Mouse (Mus musculus) right cerebral cortex, postnatal 25 days (tissue): ENCODE data around the gene Cacnb4.

Experiments used
- DNase-seq: peaks from one replicate; pipeline ENCODE4 v3.0.0; 2022

Cacnb4 gene

DNA sequence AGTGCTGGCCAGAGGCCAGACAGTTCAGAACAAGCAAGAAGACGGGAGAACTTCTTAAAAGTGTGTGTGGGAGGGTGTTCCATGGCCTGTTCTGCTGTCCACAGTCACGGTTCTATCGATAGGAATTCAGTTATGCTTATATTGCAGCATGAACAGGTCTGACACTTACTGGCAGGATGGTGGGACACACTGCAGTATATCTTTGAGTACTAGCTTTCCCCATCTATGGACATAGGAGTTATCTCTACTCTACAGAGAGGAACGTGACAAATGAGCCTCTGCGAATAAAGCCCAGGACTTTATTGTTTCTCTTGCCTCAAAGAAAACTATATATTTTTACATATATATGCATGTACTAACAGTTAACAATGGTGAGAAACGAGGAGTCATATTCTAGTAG lies 209.0 kb downstream of the Cacnb4 start:
- DNase-seq: no peak

- DNase-seq: no peak
Measured at GRCm38 (mm10) chr2:52461206-52461967, 215.2 kb downstream of the Cacnb4 start.

- no peak for DNase-seq
Measured at GRCm38 (mm10) chr2:52455606-52456479, 220.8 kb downstream of the Cacnb4 start.

- DNase-seq: no peak
Measured at GRCm38 (mm10) chr2:52449818-52450217, 226.8 kb downstream of the Cacnb4 start.

GRCm38 (mm10) chr2:52448916-52449315 lies 227.7 kb downstream of the Cacnb4 start:
- no peak for DNase-seq

GRCm38 (mm10) chr2:52446648-52447047 lies 230.0 kb downstream of the Cacnb4 start:
- no peak for DNase-seq

GRCm38 (mm10) chr2:52442125-52442524 lies 234.5 kb downstream of the Cacnb4 start:
- no peak for DNase-seq

DNA sequence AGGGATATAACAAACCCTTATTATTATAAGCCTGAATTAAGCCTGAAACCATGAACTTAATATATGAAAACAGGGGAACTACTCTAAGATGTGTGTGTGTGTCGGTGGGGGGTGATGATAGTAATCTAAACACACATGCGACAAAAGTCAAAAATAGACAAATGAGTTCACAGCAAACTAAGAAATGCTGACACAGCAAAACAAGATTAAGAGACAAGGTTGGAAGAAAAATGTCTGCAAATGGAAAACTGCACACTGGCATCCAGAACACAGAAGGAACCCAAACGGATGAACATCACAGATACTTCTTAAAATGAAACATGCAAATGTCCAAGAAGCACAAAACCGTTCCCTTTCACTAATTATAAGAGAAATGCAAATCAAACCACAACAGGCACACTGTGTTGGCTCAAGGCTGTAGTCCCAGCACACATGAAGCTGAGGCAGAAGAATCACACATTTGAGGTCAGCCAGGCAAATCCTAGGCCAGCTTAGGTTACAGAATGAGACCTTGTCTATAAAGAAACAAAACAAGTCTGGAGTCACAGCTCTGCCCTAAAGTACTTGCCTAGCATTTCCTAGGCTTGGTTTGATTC lies 236.1 kb downstream of the Cacnb4 start:
- DNase-seq: no peak

DNA sequence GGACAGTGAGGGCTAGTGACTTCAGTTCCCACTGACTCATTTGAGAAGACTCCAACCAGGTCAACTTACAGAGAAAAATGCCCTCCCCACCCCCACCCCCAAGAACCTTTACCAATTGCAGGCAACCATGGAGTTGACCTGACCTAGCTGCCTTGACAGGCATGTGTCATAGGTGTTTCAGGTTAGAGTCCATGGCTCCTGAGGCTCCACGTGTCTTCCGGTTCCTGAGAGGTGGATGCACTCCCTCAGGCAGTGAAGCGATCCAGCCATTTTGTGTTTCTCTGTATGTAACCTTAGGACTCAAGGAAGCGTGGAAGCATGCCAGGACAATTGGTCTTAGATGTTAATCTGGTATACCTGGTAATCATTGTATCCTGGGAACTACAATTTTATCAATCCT lies 238.2 kb downstream of the Cacnb4 start:
- DNase-seq: no peak

DNA sequence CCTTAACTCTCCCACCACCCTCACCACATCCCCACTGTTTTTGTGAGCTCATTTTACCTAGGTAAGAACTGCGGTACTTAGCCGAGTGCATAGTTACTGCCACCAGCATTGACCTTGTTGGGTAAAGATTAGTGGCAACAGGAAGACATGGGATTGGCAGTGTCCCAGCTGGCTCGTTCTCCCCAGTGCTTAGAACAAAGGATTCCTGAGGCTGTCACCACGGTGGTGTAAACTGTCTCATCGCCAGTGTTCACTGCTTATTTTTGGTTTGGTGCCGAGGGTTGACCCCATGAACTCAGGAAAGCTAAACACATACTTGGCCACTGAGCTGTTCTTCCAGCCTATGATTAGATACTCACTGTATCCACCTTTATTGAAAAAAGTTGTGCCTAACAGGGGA lies 238.6 kb downstream of the Cacnb4 start:
- DNase-seq: no peak

GRCm38 (mm10) chr2:52435919-52436632 lies 240.6 kb downstream of the Cacnb4 start:
- DNase-seq: no peak

GRCm38 (mm10) chr2:52433365-52433764 lies 243.3 kb downstream of the Cacnb4 start:
- no peak for DNase-seq

DNA sequence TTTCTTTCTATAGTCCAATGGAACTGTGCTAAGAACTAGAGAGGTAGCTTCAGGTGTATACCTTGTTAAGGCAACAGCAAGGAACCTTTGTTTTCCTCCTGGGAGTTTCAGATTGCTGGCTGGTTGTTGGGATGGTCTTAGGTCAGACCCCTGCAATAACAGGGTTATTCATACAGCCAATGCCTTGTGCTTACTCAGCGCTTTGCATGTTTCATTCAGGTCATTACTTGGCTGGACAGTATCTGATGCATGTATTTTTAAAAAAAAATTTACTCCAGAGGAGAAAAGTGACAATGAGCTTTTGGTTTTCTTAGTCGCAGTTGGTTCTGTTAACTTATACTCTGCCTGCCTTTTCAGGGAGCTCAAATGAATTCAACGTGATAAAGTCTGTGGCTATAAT lies 249.2 kb downstream of the Cacnb4 start:
- no peak for DNase-seq

- DNase-seq: no peak
Measured at GRCm38 (mm10) chr2:52426041-52426440, 250.6 kb downstream of the Cacnb4 start.

GRCm38 (mm10) chr2:52425523-52425795 lies 251.2 kb downstream of the Cacnb4 start:
- no peak for DNase-seq

- DNase-seq: peak; percentile 98
Measured at GRCm38 (mm10) chr2:52424747-52425522, 251.7 kb downstream of the Cacnb4 start, which contains the start of gene Arl5a. Arl5a (minus strand) TSS chr2:52424901.

DNA sequence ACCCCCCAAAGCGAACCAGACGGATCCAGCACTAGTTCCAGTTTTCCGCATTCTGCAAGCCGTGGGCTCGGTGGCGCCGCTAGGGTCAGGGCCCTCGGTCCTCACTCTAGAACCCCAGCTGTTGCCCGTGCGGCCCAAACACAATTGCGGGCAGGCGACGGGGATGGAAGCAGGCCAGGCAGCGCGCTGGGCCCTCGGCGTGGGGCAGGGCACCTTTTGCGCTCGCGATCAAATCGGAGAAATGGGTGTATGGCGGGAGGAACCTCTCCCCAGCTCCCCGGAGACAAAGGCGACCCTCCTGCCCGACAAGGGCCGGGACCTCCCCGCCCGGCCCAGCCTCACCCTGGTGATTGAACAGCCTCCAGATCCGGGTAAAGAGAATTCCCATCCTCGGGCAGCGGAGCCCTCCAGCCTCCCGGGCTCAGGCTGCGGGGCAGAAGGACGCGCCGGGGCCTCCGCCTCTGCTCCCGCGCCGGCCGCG lies 252.3 kb downstream of the Cacnb4 start:
- DNase-seq: no peak

DNA sequence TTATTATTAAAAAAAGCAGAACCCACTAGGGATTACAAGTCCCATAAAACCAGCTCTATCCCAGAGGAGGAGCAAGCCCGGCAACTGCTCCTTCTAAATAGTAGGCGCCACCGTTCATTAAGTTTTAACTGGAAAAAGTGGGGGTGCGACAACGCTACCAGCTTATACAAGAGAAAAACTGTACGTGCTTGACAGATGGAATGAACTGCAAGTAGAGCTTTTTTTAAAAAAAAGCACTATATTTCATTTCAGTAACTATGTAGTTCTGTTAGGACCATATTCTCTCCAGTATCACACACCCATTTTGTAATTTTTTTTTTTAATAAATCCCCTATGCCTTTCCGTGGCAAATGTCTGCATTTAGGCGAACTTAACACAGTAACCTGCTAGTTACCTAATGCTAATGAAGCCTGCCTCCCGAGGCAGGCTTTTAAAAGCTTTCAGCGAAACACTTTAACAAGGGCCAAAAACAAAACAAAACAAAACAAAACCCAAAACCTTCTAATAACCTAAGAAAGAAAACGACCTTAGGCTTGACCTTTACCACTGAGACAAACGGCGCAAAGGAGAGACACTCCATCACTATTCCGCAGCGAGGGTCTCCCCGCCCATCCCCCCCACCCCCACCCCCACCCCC lies 252.9 kb downstream of the Cacnb4 start:
- no peak for DNase-seq

DNA sequence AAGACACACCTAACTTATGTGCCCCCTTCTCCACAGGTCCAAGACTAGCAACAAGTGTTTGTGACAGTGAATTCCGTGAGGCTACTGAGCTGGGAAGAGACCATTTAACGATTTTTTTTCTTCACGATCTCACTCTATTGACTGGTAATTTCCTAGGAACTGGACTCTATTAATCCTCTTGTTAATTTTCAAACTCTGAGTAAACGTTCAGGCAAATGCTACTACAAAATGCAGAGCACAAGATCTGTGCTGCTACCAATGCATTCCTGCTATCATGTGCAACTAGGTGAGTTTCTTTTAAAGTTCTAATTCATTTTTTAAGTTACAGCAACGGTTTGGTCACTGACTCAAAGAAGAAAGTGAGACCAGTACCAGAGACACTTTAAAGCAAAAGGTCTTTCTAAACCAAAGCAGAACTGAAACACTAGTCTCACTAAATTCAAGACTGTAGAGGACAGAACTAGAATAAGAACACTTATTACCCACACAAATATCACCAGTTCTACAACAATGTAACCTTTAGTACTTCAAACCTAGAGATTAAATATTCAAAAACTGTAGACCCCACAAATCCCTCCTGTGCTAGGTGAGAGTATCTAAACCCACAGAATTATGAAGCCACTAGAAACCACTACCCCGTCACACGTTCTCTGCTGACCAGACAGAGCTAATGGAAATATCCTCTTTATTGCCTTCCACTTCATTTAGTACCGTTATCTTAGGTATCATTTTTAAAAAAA lies 253.6 kb downstream of the Cacnb4 start:
- no peak for DNase-seq

DNA sequence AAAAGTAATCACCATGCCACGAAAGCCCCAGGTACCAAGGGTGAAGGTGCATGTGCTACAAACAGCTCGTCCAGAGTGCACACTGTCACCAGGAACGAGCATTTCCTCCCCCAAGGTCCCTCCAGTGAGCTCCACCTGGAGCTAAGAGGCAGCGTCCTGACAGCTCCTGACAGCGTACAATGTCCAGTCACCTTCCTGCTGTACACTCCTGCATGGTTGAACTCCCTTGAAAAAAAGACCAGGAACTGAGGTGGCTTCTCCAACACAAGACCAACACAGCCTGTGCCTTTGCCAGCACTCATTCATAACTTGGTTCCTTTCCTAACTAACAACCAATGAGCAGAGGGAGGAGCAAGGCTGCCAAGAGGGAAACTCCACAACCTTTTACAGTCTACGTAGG lies 255.4 kb downstream of the Cacnb4 start:
- DNase-seq: no peak
